Mouse (Mus musculus) frontal cortex, adult (tissue): ENCODE measurements around the gene Magi2.
"Not testable (repeated sequence)": the region's sequence is repeated elsewhere in the genome, so short reads cannot be mapped to it uniquely, and the experiment has no call there.

Experiments used
- ATAC-seq: cut with Nextera tagmentation; 2 replicates; pipeline ENCODE4 v1.9.2; 2017; ENCODE audit warnings: mild to moderate bottlenecking, moderate library complexity, mixed read lengths; ENCODE audit not compliant: low TSS enrichment

Magi2 gene

GRCm38 (mm10) chr5:19226866-19227243, at the start of gene Magi2:
Gene Magi2 (plus strand): TSS chr5:19227036.
- no peak for ATAC-seq

GRCm38 (mm10) chr5:19178594-19178993, 48.2 kb upstream of the Magi2 start:
- ATAC-seq = no peak

GRCm38 (mm10) chr5:19186175-19186574, 40.7 kb upstream of the Magi2 start:
- ATAC-seq = peak; percentile 98

GRCm38 (mm10) chr5:19211665-19212064, 15.2 kb upstream of the Magi2 start:
- ATAC-seq = peak; percentile 57

GRCm38 (mm10) chr5:19226144-19226865, 531 bp upstream of the Magi2 start:
- peak; percentile 85 for ATAC-seq

- ATAC-seq = no peak
Observed at GRCm38 (mm10) chr5:19227281-19227680, 445 bp downstream of the Magi2 start.

GRCm38 (mm10) chr5:19227791-19228331, 1.0 kb downstream of the Magi2 start:
- peak; percentile 43 for ATAC-seq

GRCm38 (mm10) chr5:19241797-19242196, 15.0 kb downstream of the Magi2 start:
- ATAC-seq = peak; percentile 96

GRCm38 (mm10) chr5:19246426-19246825, 19.6 kb downstream of the Magi2 start:
- no peak for ATAC-seq

GRCm38 (mm10) chr5:19247266-19247665, 20.4 kb downstream of the Magi2 start:
- no peak for ATAC-seq

- no peak for ATAC-seq
Observed at GRCm38 (mm10) chr5:19262816-19263215, 36.0 kb downstream of the Magi2 start.

GRCm38 (mm10) chr5:19264627-19265026, 37.8 kb downstream of the Magi2 start:
- no peak for ATAC-seq

GRCm38 (mm10) chr5:19292581-19292980, 65.7 kb downstream of the Magi2 start:
- ATAC-seq = no peak

- ATAC-seq = no peak
Observed at GRCm38 (mm10) chr5:19306656-19307055, 79.8 kb downstream of the Magi2 start.

GRCm38 (mm10) chr5:19309870-19310269, 83.0 kb downstream of the Magi2 start:
- ATAC-seq = no peak

GRCm38 (mm10) chr5:19322532-19322931, 95.7 kb downstream of the Magi2 start:
- peak; percentile 96 for ATAC-seq

GRCm38 (mm10) chr5:19337561-19337960, 110.7 kb downstream of the Magi2 start:
- ATAC-seq = no peak

GRCm38 (mm10) chr5:19368175-19368574, 141.3 kb downstream of the Magi2 start:
- no peak for ATAC-seq

GRCm38 (mm10) chr5:19395876-19396275, 169.0 kb downstream of the Magi2 start:
- ATAC-seq = no peak

GRCm38 (mm10) chr5:19400299-19400698, 173.5 kb downstream of the Magi2 start:
- no peak for ATAC-seq

- 0 out of 2 replicates have a peak, but pooled peaks have one; percentile 70 for ATAC-seq
Observed at GRCm38 (mm10) chr5:19400738-19401408, 174.0 kb downstream of the Magi2 start.

GRCm38 (mm10) chr5:19404268-19404667, 177.4 kb downstream of the Magi2 start:
- not testable (repeated sequence) for ATAC-seq

GRCm38 (mm10) chr5:19414556-19414955, 187.7 kb downstream of the Magi2 start:
- no peak for ATAC-seq
